In genomic region chr1:136739486-136739885, GRCm38 (mm10) we compare ENCODE assay signal across 10 mouse cellular contexts.
A peak's percentile ranks its signal among the peaks of the same experiment; 100 is the strongest.
DNase-seq lines count a peak whose midpoint lies in the region; ATAC-seq and TF ChIP-seq lines count a peak whose summit lies in the region.
"Had no signal": no experiment of that assay in that cellular context is flagged by ENCODE, and none has a peak within 500 bp of the region (broad histone marks: within the 10 kb centered on the region; RNA-seq: fewer than 3 reads in every experiment).

No protein-coding gene starts in this region.

- no peak overlapping the region for H3K4me2 ChIP-seq in liver, embryonic 11.5 days
- H3K4me2 ChIP-seq in lung, embryonic 14.5 days = no peak overlapping the region
- no peak overlapping the region for H3K4me2 ChIP-seq in forebrain, embryonic 11.5 days (ENCODE audit: low read depth, low read length, severe bottlenecking)
- H3K4me2 ChIP-seq: heart, embryonic 15.5 days; neural tube, embryonic 12.5 days had no signal

- WGBS in liver, adult 2 months = 75% methylated on average over 5 of the region's 5 CpGs
- WGBS in liver, embryonic 11.5 days = 70% methylated on average over 5 of the region's 5 CpGs
- 85% methylated on average over 5 of the region's 5 CpGs for WGBS in lung, embryonic 14.5 days
- WGBS in forebrain, embryonic 11.5 days = 72% methylated on average over 5 of the region's 5 CpGs

- no peaks in the 10 kb centered on the region for H3K9me3 ChIP-seq in liver, embryonic 11.5 days (ENCODE audit: control insufficient read depth, low read length)
- no peaks in the 10 kb centered on the region for H3K9me3 ChIP-seq in lung, embryonic 14.5 days (ENCODE audit: low read depth, low read length)
- no peaks in the 10 kb centered on the region for H3K9me3 ChIP-seq in forebrain, embryonic 11.5 days (ENCODE audit: control insufficient read depth, low read length)
- H3K9me3 ChIP-seq: heart, embryonic 15.5 days; neural tube, embryonic 12.5 days had no signal

- TF ChIP-seq CTCF in liver, adult 2 months (IDR thresholded peaks at IDR 0.05; ENCODE audit: low read depth, low read length) = peak; percentile 80
- TF ChIP-seq CTCF in lung, embryonic 14.5 days (IDR thresholded peaks at IDR 0.05; ENCODE audit: low read depth) = peak; percentile 57

- no peak for ATAC-seq in liver, embryonic 11.5 days (replicated peaks; ENCODE audit: low FRiP score)
- ATAC-seq in lung, embryonic 14.5 days (ENCODE audit: insufficient read depth) = no peak
- no peak for ATAC-seq in forebrain, embryonic 11.5 days (replicated peaks; ENCODE audit: low FRiP score)

- DNase-seq in liver, adult 2 months (ENCODE audit: extremely low read depth, low read depth, low spot score) = peak; percentile 73
- DNase-seq in liver, embryonic 11.5 days (ENCODE audit: low spot score) = no peak
- DNase-seq in T-cell, adult 2 months (ENCODE audit: low spot score) = peak; percentile 46
- DNase-seq in fat pad, adult 2 months (ENCODE audit: extremely low read depth, low read depth, low spot score) = peak; percentile 25
- DNase-seq in kidney, postnatal 10 days = peak; percentile 52
- peak; percentile 55 for DNase-seq in lung, embryonic 14.5 days
- DNase-seq in thymus, adult 18-20 months = peak; percentile 19 to 33
- no peak for DNase-seq in forebrain, embryonic 11.5 days (ENCODE audit: low spot score)

- no peaks in the 10 kb centered on the region for H3K36me3 ChIP-seq in liver, adult 2 months (ENCODE audit: control insufficient read depth, insufficient read depth, low read length)
- no peaks in the 10 kb centered on the region for H3K36me3 ChIP-seq in liver, embryonic 11.5 days (ENCODE audit: control insufficient read depth, insufficient read depth, low read length)
- H3K36me3 ChIP-seq in lung, embryonic 14.5 days (ENCODE audit: insufficient read depth) = no peaks in the 10 kb centered on the region
- no peaks in the 10 kb centered on the region for H3K36me3 ChIP-seq in forebrain, embryonic 11.5 days (ENCODE audit: control insufficient read depth, insufficient read depth, low read length)
- H3K36me3 ChIP-seq: heart, embryonic 15.5 days; neural tube, embryonic 12.5 days had no signal

- no peaks in the 10 kb centered on the region for H3K79me2 ChIP-seq in liver, adult 2 months (ENCODE audit: control insufficient read depth, insufficient read depth, low read length)

- no peak overlapping the region for H3K4me3 ChIP-seq in liver, adult 2 months (ENCODE audit: insufficient read depth, low read depth, low read length)
- H3K4me3 ChIP-seq in liver, embryonic 11.5 days (ENCODE audit: low read depth, low read length) = no peak overlapping the region
- no peak overlapping the region for H3K4me3 ChIP-seq in lung, embryonic 14.5 days (ENCODE audit: low read depth, low read length)
- H3K4me3 ChIP-seq in forebrain, embryonic 11.5 days (ENCODE audit: low read depth, low read length) = no peak overlapping the region
- H3K4me3 ChIP-seq: heart, embryonic 15.5 days; neural tube, embryonic 12.5 days had no signal

- H3K4me1 ChIP-seq in liver, adult 2 months (ENCODE audit: control insufficient read depth, insufficient read depth, low read length) = no peaks in the 10 kb centered on the region
- no peaks in the 10 kb centered on the region for H3K4me1 ChIP-seq in liver, embryonic 11.5 days (replicated peaks; ENCODE audit: control insufficient read depth, insufficient read depth, low read length)
- no peaks in the 10 kb centered on the region for H3K4me1 ChIP-seq in lung, embryonic 14.5 days (ENCODE audit: insufficient read depth)
- no peaks in the 10 kb centered on the region for H3K4me1 ChIP-seq in forebrain, embryonic 11.5 days (replicated peaks; ENCODE audit: control insufficient read depth, insufficient read depth, low read length)
- H3K4me1 ChIP-seq: heart, embryonic 15.5 days; neural tube, embryonic 12.5 days had no signal

- no peak overlapping the region for H3K9ac ChIP-seq in liver, adult 2 months (ENCODE audit: low read depth, low read length)
- no peak overlapping the region for H3K9ac ChIP-seq in liver, embryonic 11.5 days (ENCODE audit: low read depth, low read length)
- H3K9ac ChIP-seq in lung, embryonic 14.5 days = no peak overlapping the region
- H3K9ac ChIP-seq in forebrain, embryonic 11.5 days (ENCODE audit: low read length) = no peak overlapping the region
- H3K9ac ChIP-seq: heart, embryonic 15.5 days; neural tube, embryonic 12.5 days had no signal

- no peak overlapping the region for H3K27ac ChIP-seq in liver, adult 2 months (replicated peaks; ENCODE audit: insufficient read depth, low read depth, low read length)
- no peak overlapping the region for H3K27ac ChIP-seq in liver, embryonic 11.5 days (ENCODE audit: low read depth, low read length)
- H3K27ac ChIP-seq in lung, embryonic 14.5 days (ENCODE audit: low read depth) = no peak overlapping the region
- no peak overlapping the region for H3K27ac ChIP-seq in forebrain, embryonic 11.5 days (ENCODE audit: low read depth, low read length)
- H3K27ac ChIP-seq: heart, embryonic 15.5 days; neural tube, embryonic 12.5 days had no signal

- H3K27me3 ChIP-seq in liver, adult 2 months (ENCODE audit: control insufficient read depth, insufficient read depth, low read length) = no peaks in the 10 kb centered on the region
- no peaks in the 10 kb centered on the region for H3K27me3 ChIP-seq in liver, embryonic 11.5 days (replicated peaks; ENCODE audit: control insufficient read depth, insufficient read depth, low read length)
- no peaks in the 10 kb centered on the region for H3K27me3 ChIP-seq in lung, embryonic 14.5 days (ENCODE audit: insufficient read depth, low read length)
- no peaks in the 10 kb centered on the region for H3K27me3 ChIP-seq in forebrain, embryonic 11.5 days (ENCODE audit: control insufficient read depth, insufficient read depth, low read length)
- H3K27me3 ChIP-seq: heart, embryonic 15.5 days; neural tube, embryonic 12.5 days had no signal

- no peak for TF ChIP-seq POLR2A in liver, adult 2 months (IDR thresholded peaks at IDR 0.05; ENCODE audit: extremely low read depth, insufficient read depth, low read length)

Comparison
In these comparisons a context has a peak if more than half of its experiments do, and no peak if none do; other contexts are left out.
1. DNase-seq: peak in liver, adult 2 months (single experiment), T-cell, adult 2 months (single experiment), fat pad, adult 2 months (single experiment), kidney, postnatal 10 days (single experiment), lung, embryonic 14.5 days (single experiment) and thymus, adult 18-20 months (2 of 2); none in liver, embryonic 11.5 days (single experiment) and forebrain, embryonic 11.5 days (single experiment).